Mouse (Mus musculus) kidney, embryonic 16.5 days (tissue): ENCODE data around the gene Trpc2. TPM values are rescaled to one million over a fixed set of nuclear protein-coding genes. Genes with fewer than 3 reads are reported as not detected.

Source experiments
- ATAC-seq: fragments of 200-750 bp; cut with Nextera tagmentation; 2 replicates; pipeline ENCODE4 v1.8.0; 2017; ENCODE audit warnings: moderate TSS enrichment; ENCODE audit not compliant: low FRiP score, low TSS enrichment
- H3K27ac ChIP-seq: fragments of 300-500 bp; sonication (generic); 2 replicates; pipeline ENCODE4 v1.5.1; 2014; ENCODE audit warnings: low read length
- H3K27me3 ChIP-seq: fragments of 300-500 bp; sonication (generic); 2 replicates; pipeline ENCODE4 v1.6.1; 2014; ENCODE audit warnings: low read length, control low read depth, mixed read lengths; ENCODE audit not compliant: insufficient read depth
- H3K36me3 ChIP-seq: fragments of 300-500 bp; sonication (generic); 2 replicates; pipeline ENCODE4 v1.6.1; 2014; ENCODE audit warnings: low read length, control low read depth, mixed read lengths; ENCODE audit not compliant: insufficient read depth
- H3K4me1 ChIP-seq: fragments of 300-500 bp; sonication (generic); 2 replicates; pipeline ENCODE4 v1.6.1; 2014; ENCODE audit warnings: low read length, control low read depth, mixed read lengths; ENCODE audit not compliant: insufficient read depth
- H3K4me2 ChIP-seq: fragments of 300-500 bp; sonication (generic); replicated peaks from 2 replicates; pipeline ENCODE4 v1.6.1; 2014; ENCODE audit warnings: low read depth, low read length
- H3K4me3 ChIP-seq: fragments of 300-500 bp; sonication (generic); 2 replicates; pipeline ENCODE4 v1.5.1; 2014; ENCODE audit warnings: mild to moderate bottlenecking, low read length
- H3K9ac ChIP-seq: fragments of 300-500 bp; sonication (generic); replicated peaks from 2 replicates; pipeline ENCODE4 v1.6.1; 2014; ENCODE audit warnings: low read length
- H3K9me3 ChIP-seq: fragments of 300-500 bp; sonication (generic); 2 replicates; pipeline ENCODE4 v1.6.1; 2016; ENCODE audit warnings: low read length, control low read depth
- WGBS: fragments of 180-500 bp; shearing (Covaris S2); extraction: QIAGEN DNeasy Blood & Tissue Kit; methylation state at CpG from one replicate; pipeline ENCODE4 v1.1.7; 2014; 5-methylcytosine and 5-hydroxymethylcytosine counted together
- polyA plus RNA-seq: library from polyadenylated mRNA; unstranded; fragments of >200 nt; fragmentation: Nextera tagmentation; extraction: Ambion mirVana; gene quantifications from 2 replicates; pipeline ENCODE4 v1.2.1, GENCODE M21; 2015

Gene Trpc2
- polyA plus RNA-seq, 1 experiment from 2014 or later, result 0.09 TPM

- H3K27ac ChIP-seq, result peak overlapping the region; percentile 69
- H3K4me3 ChIP-seq, result no peak overlapping the region
- no peaks in the 10 kb centered on the region for H3K36me3 ChIP-seq
- no peak for ATAC-seq
- H3K4me2 ChIP-seq, result no peak overlapping the region
- no peaks in the 10 kb centered on the region for H3K9me3 ChIP-seq
- no peak overlapping the region for H3K9ac ChIP-seq
- H3K4me1 ChIP-seq, result peaks cover 25% of the 10 kb centered on the region
- 0 out of 2 replicates have a peak, but pooled peaks cover 3% of the 10 kb centered on the region for H3K27me3 ChIP-seq
- WGBS, result 33% methylated on average over 5 of the region's 5 CpGs
Measured at GRCm38 (mm10) chr7:102100868-102101267, 18.0 kb downstream of the Trpc2 start.

GRCm38 (mm10) chr7:102101487-102101886 lies 18.6 kb downstream of the Trpc2 start, which contains the start of gene Art1:
Art1 (plus strand) TSS chr7:102101743.
- ATAC-seq, result no peak
- H3K4me3 ChIP-seq, result no peak within 1 kb of the TSS
- peaks cover 25% of the 10 kb centered on the region for H3K4me1 ChIP-seq
- WGBS, result 36% methylated on average over 5 of the region's 5 CpGs
- no peak within 1 kb of the TSS for H3K9ac ChIP-seq
- H3K27me3 ChIP-seq, result 0 out of 2 replicates have a peak, but pooled peaks cover 3% of the 10 kb centered on the region
- no peak within 1 kb of the TSS; the same call in 1 of the 2 replicates for H3K4me2 ChIP-seq
- no peaks in the 10 kb centered on the region for H3K9me3 ChIP-seq
- peak within 1 kb of the TSS; percentile 69 for H3K27ac ChIP-seq
- no peaks in the 10 kb centered on the region for H3K36me3 ChIP-seq

GRCm38 (mm10) chr7:102102241-102102640 lies 19.3 kb downstream of the Trpc2 start:
- WGBS, result 61% methylated on average over 8 of the region's 8 CpGs
- Histone ChIP-seq H3K9ac (no peak overlapping the region), H3K27me3 (0 out of 2 replicates have a peak, but pooled peaks cover 3% of the 10 kb centered on the region)

GRCm38 (mm10) chr7:102102696-102103095 lies 19.8 kb downstream of the Trpc2 start:
- H3K4me1 ChIP-seq, result peaks cover 31% of the 10 kb centered on the region
- no peaks in the 10 kb centered on the region for H3K36me3 ChIP-seq
- no peaks in the 10 kb centered on the region for H3K9me3 ChIP-seq
- H3K4me3 ChIP-seq, result no peak overlapping the region
- no peak for ATAC-seq
- no peak overlapping the region for H3K4me2 ChIP-seq
- H3K27me3 ChIP-seq, result 0 out of 2 replicates have a peak, but pooled peaks cover 3% of the 10 kb centered on the region
- WGBS, result 48% methylated on average over 6 of the region's 6 CpGs
- no peak overlapping the region for H3K9ac ChIP-seq
- H3K27ac ChIP-seq, result no peak overlapping the region

More at GRCm38 (mm10) chr7:102102241-102102640, 19.3 kb downstream of the Trpc2 start:
- Histone ChIP-seq H3K36me3 (no peaks in the 10 kb centered on the region), H3K9me3 (no peaks in the 10 kb centered on the region), H3K27ac (no peak overlapping the region), H3K4me3 (no peak overlapping the region), H3K4me2 (no peak overlapping the region), H3K4me1 (peaks cover 31% of the 10 kb centered on the region)
- no peak for ATAC-seq

GRCm38 (mm10) chr7:102103555-102103954 lies 20.6 kb downstream of the Trpc2 start:
- 79% methylated on average over 2 of the region's 2 CpGs for WGBS
- no peak overlapping the region for H3K4me3 ChIP-seq
- ATAC-seq, result no peak
- H3K27ac ChIP-seq, result no peak overlapping the region
- peaks cover 31% of the 10 kb centered on the region for H3K4me1 ChIP-seq
- no peaks in the 10 kb centered on the region for H3K36me3 ChIP-seq
- no peak overlapping the region for H3K4me2 ChIP-seq
- no peaks in the 10 kb centered on the region for H3K9me3 ChIP-seq
- no peak overlapping the region for H3K9ac ChIP-seq
- 0 out of 2 replicates have a peak, but pooled peaks cover 3% of the 10 kb centered on the region for H3K27me3 ChIP-seq

DNA sequence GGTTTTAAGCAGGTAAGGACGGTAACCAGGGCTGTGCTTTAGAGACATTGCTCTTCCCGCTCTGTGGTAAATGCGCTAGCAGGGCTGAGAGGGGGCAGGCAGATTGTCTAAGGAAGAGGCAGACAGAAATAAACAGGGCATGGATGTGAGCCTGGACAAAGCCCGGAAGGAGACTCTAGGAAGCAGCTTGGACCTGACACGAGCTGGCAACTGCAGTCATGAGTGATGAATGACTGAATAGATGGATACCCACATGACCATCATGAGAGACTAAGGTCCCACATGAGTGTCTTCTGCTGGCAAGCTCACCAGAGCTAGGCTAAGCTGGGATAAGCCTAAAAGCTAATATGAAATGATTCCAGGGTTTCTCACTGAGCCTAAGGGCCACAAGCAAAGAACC lies 21.2 kb downstream of the Trpc2 start:
- H3K9me3 ChIP-seq, result no peaks in the 10 kb centered on the region
- WGBS, result 65% methylated on average over 5 of the region's 5 CpGs

DNA sequence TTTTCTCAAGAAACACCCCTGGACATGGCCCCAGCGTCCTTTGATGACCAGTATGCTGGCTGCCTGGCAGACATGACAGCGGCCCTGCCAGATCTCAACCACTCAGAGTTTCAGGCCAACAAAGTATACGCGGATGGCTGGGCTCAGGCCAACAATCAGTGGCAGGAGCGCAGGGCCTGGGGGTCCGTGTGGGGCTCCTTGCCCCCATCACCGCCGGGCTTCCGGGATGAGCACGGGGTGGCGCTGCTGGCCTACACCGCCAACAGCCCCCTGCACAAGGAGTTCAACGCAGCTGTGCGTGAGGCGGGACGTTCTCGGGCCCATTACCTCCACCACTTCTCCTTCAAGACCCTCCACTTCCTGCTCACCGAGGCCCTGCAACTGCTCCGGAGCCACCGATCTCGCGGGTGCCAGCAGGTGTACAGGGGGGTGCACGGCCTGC lies 23.8 kb downstream of the Trpc2 start:
- Histone ChIP-seq H3K4me1 (peaks cover 9% of the 10 kb centered on the region; the same call in 1 of the 2 replicates), H3K36me3 (no peaks in the 10 kb centered on the region), H3K4me3 (peak overlapping the region; percentile 33), H3K27ac (no peak overlapping the region), H3K4me2 (peak overlapping the region; percentile 56), H3K27me3 (no peaks in the 10 kb centered on the region), H3K9ac (peak overlapping the region; percentile 63), H3K9me3 (no peaks in the 10 kb centered on the region)
- 17% methylated on average over 23 of the region's 23 CpGs for WGBS
- peak; percentile 46; the same call in 1 of the 2 replicates for ATAC-seq

More for the DNA sequence above, 21.2 kb downstream of the Trpc2 start:
- H3K4me2 ChIP-seq, result no peak overlapping the region
- no peaks in the 10 kb centered on the region for H3K36me3 ChIP-seq
- H3K4me1 ChIP-seq, result peaks cover 29% of the 10 kb centered on the region
- H3K4me3 ChIP-seq, result no peak overlapping the region
- no peaks in the 10 kb centered on the region for H3K27me3 ChIP-seq
- H3K27ac ChIP-seq, result no peak overlapping the region
- no peak for ATAC-seq
- H3K9ac ChIP-seq, result no peak overlapping the region

DNA sequence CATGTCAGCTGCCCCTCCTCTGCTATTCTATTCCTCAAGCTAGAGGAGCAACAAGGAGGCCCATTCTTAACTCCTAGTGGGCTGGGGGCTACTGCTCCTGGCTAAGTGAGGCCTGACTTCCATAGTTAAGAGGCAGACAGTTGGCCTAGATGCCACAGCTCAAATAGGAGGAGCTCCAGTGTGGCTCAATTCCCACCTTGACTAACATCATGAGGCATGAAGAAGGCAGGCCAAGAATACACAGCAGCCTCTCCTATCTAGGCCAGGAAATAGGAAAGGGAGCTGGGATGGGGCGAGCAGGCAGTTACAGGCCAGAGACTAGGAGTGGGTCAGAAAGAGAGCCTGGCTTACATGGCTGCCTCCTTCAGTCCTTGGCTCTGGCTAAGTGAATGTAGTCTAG lies 25.3 kb downstream of the Trpc2 start:
- H3K27ac ChIP-seq, result no peak overlapping the region
- H3K4me1 ChIP-seq, result peaks cover 7% of the 10 kb centered on the region; the same call in 1 of the 2 replicates
- no peaks in the 10 kb centered on the region for H3K36me3 ChIP-seq
- no peaks in the 10 kb centered on the region for H3K9me3 ChIP-seq
- no peak overlapping the region for H3K4me3 ChIP-seq
- no peak overlapping the region for H3K9ac ChIP-seq
- H3K27me3 ChIP-seq, result no peaks in the 10 kb centered on the region
- no peak for ATAC-seq
- WGBS, result 89% methylated on average over 1 of the region's 1 CpGs
- H3K4me2 ChIP-seq, result no peak overlapping the region

- H3K36me3 ChIP-seq, result no peaks in the 10 kb centered on the region
- H3K4me3 ChIP-seq, result no peak within 1 kb of the TSS
- H3K9me3 ChIP-seq, result no peaks in the 10 kb centered on the region
- no peak for ATAC-seq
- H3K27me3 ChIP-seq, result no peaks in the 10 kb centered on the region
- H3K9ac ChIP-seq, result no peak within 1 kb of the TSS
- WGBS, result 76% methylated on average over 7 of the region's 7 CpGs
- no peak within 1 kb of the TSS for H3K27ac ChIP-seq
- peaks cover 7% of the 10 kb centered on the region; the same call in 1 of the 2 replicates for H3K4me1 ChIP-seq
- no peak within 1 kb of the TSS for H3K4me2 ChIP-seq
Measured at GRCm38 (mm10) chr7:102109171-102109570, 26.3 kb downstream of the Trpc2 start, which contains the start of gene Art5. Art5 (minus strand) TSS chr7:102109489.

DNA sequence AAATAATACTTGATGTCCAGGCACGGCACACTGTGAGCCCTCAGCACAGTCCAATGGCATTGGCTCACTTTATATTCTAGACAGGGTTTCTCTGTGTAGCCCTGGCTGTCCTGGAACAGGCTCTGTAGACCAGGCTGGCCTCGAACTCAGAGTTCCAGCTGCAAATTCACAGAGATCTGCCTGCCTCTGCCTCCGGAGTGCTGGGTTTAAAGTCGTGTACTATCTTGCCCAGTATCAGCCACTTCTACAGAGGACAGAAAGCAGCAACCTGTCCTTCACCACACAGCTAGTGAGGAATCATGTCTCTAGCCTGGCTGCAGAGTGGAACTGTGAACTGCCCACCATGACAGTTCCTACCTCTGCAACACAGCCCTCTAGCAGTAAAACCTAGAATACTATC lies 26.8 kb downstream of the Trpc2 start:
- ATAC-seq, result no peak
- Histone ChIP-seq H3K27ac (no peak overlapping the region), H3K4me2 (no peak overlapping the region), H3K27me3 (no peaks in the 10 kb centered on the region), H3K4me1 (peaks cover 7% of the 10 kb centered on the region; the same call in 1 of the 2 replicates), H3K9ac (no peak overlapping the region), H3K9me3 (no peaks in the 10 kb centered on the region), H3K36me3 (no peaks in the 10 kb centered on the region), H3K4me3 (no peak overlapping the region)
- WGBS, result 87% methylated on average over 4 of the region's 4 CpGs
